Mouse (Mus musculus) olfactory bulb, adult 2 months (tissue): ENCODE measurements around the gene Immp2l.

ENCODE experiments used
- CTCF ChIP-seq: fragments of 200-500 bp; IDR thresholded peaks from 2 replicates; pipeline ENCODE4 v1.5.1; 2012; ENCODE audit warnings: low read depth, mild to moderate bottlenecking, low read length, moderate library complexity; ENCODE audit not compliant: insufficient read depth
- POLR2A ChIP-seq: fragments of 200-500 bp; IDR thresholded peaks from 2 replicates; pipeline ENCODE4 v1.6.1; 2012; ENCODE audit warnings: mild to moderate bottlenecking, low read depth, low read length, moderate library complexity; ENCODE audit not compliant: insufficient read depth

DNA sequence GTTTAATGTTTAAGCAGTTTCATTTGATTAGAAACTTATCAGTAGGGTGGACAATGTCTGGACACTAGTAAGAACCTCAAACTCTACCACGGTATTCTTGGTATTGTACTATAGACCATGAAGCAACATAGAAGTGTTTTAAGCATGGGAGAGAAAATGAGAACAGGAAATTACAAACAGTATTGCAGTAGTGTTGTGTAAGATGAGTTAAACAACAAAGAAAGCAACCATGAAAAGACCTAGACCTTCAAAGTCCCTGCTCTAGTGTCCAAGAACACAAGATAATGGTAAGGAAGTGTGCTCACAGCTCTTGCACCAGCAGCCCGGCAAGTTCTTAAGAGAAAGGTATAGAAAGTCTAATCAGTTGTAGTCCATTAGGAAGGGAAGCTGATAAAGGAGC, 700.7 kb downstream of the Immp2l start:
- TF ChIP-seq CTCF (no peak), POLR2A (no peak)
